Mouse (Mus musculus): ENCODE data around the gene Cpb2.

Cpb2 gene

DNA sequence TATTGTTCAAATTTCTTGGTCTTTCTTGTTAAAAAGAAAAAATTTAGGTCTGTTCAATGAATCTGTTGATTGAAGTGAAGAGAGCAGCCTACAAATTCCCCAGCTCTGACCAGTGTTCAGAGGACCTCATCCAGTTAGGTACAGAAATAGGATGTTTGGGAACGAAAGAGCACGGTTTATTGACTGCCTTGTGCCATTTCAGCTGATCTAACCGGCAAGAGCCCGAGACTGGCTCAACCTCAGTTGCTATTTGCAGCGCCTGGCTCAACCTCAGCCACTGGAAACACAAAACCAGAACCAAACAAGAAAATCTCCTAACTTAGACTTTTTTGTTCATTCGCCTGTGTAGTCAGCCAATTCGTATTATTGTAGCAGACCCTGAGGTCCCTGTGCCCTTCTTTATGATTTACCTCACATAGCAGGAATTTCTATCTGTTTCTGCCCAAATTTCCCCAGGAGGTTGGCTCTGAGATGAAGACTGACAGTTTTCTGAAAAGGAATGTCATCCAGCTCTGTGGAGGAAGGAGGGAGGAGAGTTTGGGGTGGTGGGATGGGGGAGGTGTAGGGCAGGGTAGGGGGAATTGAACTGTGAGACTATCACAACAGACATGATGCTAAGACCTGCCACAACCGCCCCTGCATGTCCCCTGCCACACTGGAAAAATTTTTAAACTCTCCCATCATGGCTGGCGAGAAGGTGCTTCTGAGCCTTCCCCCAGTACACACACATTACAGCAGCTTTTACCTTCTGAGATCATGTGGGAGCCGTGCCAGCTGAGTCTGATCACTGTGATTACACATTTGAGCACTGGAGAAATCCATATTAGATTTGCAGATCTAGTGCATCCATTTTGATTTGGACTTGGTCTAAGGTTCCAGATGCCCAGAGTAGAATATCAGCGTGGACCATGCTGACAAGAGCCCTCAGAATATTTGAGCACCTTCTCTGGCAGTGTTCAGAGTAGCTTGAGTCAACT, 4.2 kb downstream of the Cpb2 start:
- DNase-seq (ENCODE audit: low read depth, low spot score): no peak

DNA sequence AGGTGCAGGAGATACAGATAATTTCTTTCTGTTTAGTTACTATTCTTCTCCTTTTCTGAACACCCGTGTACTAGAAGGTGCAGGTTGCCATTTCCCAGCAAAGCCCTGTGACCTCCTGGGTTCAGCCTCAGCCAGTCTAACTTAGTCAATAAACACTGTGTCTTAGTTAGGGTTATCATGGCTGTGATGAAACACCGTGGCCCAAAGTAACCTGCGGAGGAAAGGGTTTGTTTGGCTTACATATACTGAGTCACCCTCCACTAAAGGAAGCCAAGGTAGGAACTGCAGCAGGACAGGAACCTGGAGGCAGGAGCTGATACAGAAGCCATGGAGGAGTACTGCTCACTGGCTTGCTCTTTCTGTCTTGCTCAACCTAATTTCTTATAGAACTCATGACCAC, 8.3 kb downstream of the Cpb2 start:
- DNase-seq (ENCODE audit: low read depth, low spot score): no peak

DNA sequence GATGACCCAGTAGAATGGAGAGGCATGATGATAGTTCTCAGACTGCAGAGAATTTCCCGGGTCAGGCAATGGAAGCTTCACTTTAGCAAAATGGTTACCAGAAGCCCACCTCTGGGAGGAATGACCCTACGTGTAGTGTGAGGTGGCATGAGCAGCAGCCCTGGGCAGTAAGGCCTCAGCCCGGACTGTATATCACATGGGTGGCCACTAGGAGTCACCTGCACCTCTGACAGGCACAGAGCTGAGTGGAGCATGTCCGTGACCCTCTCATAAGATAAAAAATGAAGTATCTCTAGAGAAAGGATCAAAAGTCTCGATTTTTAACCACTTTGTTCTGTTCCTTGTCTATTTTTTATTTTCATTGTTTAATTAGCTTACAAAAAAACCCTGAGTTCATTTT, 14.4 kb downstream of the Cpb2 start:
- no peak for DNase-seq (ENCODE audit: low read depth, low spot score)

DNA sequence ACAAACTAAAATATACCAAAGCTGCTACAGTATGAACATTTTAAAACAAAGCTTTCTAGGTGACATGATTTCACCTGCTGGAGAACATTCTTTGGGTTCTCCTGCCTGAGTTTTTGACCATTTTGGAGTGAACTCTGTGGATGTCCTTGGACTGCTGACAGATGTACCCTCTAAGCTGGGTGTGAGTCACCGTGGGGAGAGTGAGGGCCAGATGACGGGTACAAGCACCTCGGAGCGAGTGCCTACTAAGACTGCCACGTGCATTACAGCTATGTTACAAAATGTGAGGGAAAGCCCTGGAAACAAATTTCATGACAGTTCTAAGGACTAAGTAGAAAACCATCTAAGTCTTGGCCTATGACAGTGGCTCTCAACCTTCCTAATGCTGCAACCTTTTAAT, 27.4 kb downstream of the Cpb2 start:
- no peak for DNase-seq (ENCODE audit: low read depth, low spot score)

DNA sequence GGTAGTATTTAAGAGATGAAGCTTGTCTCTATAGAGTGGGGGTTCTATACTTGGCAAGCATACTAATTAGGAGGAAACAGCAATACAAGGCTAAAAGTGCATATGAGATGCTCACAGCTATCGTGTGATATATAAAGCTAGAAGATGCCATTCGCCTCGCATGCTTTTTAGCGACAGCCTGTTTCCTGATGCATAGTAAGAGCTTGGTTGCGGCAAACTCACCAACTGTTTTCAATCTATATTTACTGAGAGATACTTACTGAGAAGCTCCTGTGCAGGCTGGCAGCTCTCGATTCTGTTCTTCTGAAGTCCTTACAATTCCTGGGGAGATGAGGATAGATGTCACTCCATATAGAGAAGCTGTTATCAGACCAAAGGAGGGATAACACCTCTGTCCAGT, 37.6 kb downstream of the Cpb2 start:
- no peak for DNase-seq (ENCODE audit: low read depth, low spot score)

DNA sequence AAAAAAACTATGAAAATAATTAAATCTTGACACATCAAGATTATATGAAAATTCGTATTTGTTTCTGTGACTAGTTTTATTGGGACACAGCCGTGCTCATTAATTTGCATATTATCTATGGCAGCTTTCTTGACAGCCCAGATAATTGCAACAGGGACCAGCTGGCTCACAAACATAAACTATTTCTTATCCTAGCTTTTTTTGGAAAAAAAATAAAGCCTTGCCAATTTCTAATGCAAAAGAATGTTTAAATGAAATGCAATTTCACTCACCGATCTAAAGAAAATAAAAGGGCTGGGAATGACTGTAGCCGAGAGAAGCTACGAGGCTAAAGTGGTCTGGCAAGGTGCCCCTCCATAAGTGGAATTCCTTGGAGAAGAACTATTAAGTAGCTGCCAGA, 38.3 kb downstream of the Cpb2 start:
- DNase-seq (ENCODE audit: low read depth, low spot score): no peak

DNA sequence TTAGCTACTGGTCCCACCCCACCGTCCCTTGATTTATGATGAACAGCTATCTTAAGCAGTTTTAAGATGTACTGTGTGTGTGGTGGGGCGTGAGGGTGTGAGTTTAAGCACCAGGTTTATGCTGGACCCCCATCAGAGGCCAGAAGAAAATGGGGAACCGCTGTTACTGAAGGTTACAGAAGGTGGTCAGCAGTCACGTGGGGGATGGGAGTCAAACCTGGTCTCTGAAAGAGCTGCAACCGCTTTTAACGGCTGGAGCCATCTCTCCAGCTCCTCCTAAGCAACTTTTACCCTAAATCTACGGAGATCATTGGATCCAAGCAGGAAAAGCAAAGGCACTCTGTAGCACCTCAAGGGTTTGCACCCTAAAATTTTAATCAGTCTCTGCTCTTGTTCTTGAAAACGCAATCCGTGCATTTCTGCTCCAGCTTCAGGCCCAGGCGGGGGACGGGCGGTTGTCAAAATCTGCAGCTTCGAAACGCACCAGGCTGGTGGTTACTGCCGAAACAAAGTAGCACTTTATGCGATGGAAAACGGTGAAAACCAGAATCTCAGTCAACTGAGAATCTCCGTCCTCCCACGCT, 41.6 kb downstream of the Cpb2 start:
- DNase-seq (ENCODE audit: low read depth, low spot score): no peak

DNA sequence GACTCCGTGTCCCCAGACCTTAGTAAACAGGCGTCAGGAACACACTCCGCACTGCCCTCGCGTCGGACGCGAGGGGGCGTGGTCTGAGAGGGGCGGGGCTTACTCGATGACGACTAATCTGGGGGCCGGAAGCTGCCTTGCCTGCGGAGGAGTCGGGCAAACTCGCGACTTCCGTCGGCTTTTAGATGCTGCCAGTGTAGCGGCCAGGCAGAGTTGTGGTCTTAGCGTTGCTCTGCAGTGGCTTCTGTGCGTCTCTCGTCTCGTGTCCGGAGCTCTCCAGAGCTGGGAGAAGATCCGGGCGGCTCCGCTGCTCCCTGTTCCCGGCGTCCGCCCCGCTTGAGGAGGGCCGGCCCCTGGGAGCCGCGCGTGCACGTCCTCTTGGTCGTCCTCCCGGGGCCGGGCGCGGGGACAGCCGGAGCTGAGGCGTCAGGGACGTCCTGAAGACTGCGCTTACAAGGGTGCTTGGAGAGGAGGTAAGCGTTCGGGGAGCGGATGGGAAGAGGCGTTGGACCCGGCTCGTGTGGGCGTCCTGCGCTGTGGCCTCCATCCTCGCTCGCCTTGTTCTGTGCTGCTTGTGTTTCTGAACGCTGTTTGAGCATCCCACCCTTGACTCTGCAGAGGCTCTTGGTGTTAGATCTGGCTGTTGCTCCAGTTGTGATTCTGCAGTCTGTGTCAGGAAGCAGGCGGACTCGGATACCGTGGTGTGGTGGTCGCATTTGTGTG, 42.3 kb downstream of the Cpb2 start, which contains the start of gene Zc3h13:
Gene Zc3h13, plus strand, starts transcription at position 181 of the 723 bp plus-strand sequence.
- peak; percentile 84 for DNase-seq (ENCODE audit: low read depth, low spot score)

DNA sequence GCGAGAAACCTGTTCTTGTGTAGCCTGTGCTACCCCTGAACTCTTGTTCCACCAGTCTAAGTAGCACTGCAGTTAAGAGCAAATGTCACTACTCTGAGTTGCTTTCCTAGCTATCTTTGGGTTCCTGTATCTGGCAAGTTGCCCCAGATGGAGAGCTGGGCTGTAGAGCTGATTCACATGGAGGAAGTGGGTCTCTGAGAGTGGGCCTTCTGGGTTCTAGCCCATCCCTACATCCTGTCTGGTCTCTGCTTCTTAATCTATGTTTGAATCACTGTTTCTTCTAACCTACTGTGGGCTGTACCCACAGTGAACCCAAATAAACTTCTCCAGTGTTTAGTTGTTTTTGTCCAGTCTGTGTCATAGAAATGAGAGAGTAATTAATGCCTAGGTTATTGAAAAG, 59.0 kb downstream of the Cpb2 start:
- no peak for DNase-seq (ENCODE audit: low read depth, low spot score)

DNA sequence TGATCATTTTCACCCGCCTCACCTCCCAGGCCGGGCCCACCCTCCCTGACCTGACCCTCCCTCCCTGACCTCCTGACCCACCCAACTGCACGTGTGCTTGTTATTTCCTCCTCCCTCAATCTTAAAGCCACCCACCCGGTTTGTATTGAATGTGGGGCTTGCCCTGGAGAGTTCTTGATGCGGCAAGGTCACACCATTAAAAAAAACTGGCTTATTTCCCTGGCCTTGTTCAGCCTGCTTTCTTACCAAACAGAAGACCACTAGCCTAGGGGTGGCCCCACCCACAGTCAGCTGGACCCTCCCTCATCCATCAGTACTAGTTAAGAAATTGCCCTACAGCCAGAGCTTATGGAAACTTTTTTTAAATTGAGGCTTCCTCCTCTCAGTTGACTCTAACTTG, 61.7 kb downstream of the Cpb2 start:
- no peak for DNase-seq (ENCODE audit: low read depth, low spot score)

DNA sequence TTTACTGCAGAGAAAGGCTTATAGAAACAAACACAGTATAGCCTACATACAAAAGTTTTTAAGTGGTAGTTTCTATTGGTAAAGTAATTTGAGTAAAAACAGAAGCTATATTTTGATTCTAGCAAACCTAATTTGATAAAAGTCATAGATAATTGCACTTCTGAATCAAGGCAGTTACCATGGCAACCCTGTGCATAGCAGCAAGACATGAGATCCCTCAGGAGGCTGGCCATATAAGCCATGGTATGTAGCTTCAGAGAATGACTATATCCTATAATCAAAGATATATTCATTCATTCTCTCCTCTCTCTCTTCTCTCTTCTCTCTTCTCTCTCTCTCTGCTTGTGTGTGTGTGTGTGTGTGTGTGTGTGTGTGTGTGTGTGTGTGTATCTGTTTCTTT, 65.8 kb downstream of the Cpb2 start:
- no peak for DNase-seq (ENCODE audit: low read depth, low spot score)

DNA sequence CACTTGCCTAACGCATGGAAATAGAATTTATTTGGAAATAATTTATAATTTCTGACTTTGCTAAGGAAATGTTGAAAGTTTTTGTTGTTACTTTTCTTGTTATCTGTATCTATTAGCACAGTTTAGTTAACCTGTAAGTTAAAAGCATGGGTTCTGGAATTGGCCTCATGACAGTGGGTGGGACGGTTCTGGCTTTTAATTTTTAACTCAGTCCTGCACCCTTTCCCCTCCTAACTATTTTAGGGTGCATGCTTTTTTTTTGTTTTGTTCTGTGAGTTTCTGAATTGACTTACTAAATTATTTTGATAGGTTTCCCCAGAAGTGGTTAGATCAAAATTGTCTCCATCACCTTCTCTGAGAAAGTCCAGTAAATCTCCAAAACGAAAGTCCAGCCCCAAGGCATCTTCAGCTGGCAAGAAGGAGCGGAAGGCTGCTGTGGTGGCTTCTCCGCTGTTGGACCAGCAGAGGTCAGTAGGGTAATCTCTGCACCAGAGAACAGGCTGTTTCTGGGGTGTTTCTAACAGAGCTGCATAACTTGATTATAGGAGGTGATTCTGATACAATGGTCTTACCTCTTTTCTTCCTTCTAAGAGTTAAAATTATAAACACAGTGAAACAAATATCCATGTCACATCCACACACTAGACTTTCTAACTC, 67.4 kb downstream of the Cpb2 start:
- no peak for DNase-seq (ENCODE audit: low read depth, low spot score)

DNA sequence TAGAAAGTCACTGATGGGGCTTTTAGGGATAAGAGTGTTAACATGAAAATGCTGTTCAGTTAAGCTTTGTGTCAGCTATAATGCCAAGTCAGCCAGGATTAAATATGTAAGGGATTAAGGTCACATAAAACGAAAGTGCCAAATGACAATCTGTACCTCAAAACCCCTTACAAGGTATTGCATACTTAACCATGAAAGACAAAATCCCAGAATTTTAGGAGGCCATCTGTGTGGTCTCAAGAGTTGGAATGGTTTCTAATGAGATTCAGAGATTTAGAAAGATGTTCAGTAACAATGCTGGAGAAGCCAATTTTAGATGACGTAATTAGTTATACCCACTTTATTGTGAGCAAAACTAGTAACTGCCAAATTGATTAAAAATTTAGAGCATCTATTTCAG, 72.4 kb downstream of the Cpb2 start:
- no peak for DNase-seq (ENCODE audit: low read depth, low spot score)

DNA sequence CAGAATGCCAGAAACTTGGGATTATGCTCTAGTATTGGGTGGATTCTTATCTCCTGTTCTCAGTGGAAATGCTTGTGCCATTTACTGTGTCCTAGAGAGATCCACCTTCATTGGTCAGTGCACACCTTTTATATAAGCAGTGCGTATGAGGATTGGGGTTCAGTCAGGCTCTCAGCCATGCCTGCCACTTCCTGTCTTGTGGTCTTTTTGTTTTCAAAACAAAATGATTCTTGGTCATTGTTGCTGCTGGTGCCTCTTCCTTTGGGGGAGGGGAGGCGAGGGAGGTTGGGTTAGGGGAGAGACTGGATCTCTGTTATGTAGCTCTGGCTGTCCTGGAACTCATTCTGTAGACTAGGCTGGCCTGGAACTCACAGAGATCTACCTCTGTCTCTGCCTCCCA, 76.6 kb downstream of the Cpb2 start:
- no peak for DNase-seq (ENCODE audit: low read depth, low spot score)

DNA sequence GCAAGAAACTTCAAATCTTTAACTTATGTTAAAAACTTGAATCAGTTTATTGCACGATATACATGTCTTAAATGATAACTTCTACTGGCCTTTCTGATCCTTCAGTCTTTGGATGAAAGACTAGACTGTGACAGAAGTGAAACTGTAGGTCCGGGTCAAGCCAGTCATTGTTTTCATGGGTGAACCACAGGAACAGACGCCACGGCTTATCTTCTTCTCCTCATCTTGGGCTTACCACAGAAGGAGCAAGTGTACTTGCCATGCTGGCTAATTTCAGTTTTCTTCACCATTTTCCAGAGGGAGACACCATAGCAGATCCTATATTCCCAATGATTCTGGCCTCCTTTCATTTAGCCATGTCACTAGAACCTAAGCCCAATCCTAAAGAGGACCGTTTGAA, 78.2 kb downstream of the Cpb2 start:
- DNase-seq (ENCODE audit: low read depth, low spot score): no peak

DNA sequence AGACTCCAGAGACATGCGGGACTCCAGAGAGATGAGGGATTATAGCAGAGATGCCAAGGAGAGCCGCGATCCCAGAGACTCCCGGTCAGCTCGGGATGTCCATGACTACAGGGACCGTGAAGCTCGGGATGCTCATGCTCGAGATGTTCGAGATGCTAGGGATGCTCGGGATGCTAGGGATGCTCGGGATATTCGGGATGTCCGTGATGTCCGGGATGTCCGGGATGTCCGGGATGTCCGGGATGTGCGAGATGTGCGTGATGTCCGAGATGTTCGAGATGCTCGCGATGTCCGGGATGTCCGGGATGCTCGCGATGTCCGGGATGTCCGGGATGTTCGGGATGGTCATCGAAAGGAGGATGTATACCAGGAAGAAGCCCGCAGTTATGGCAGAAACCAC, 81.3 kb downstream of the Cpb2 start:
- DNase-seq (ENCODE audit: low read depth, low spot score): no peak

DNA sequence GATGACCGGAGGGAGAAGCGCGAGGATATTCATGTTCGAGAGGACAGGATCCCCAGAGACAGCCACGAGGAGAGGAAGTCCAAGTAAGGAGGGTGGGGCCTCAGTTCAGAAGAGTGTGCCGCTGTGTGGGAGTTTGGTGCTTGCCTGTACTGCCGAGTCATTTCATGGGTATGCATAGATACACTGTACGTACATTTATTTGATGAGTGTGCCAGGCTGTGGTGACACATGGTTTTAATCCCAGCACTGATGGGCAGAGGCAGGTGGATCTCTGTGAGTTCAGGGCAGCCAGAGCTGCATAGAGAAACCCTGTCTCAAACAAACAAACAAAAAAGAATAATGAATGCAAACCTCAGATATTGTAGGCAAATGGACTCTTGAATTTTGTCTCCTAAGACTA, 86.0 kb downstream of the Cpb2 start:
- DNase-seq (ENCODE audit: low read depth, low spot score): no peak

DNA sequence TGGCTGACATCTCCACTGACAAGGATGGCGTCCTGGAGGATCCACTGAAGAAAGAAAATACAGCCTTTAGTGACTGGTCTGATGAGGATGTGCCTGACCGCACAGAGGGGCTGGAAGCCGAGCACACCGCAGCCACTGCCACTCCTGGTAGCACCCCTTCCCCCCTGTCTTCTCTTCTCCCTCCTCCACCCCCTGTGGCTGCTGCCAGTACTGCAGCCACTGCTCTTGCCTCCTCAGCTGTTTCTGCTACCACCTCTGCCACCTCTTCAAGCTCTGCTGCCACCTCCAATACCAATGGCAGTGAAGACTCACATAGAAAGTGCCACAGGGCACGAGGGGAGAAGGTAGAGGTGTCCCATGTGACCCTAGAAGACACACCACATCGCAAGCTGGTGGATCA, 88.5 kb downstream of the Cpb2 start:
- DNase-seq (ENCODE audit: low read depth, low spot score): peak; percentile 24
